Mouse (Mus musculus): ENCODE measurements around the gene Ccdc62. TPM values are rescaled to one million over a fixed set of nuclear protein-coding genes. Genes with fewer than 3 reads are reported as not detected.

Ccdc62 gene
- polyA plus RNA-seq, 1 experiment from 2014 or later = 6.3 TPM

DNA sequence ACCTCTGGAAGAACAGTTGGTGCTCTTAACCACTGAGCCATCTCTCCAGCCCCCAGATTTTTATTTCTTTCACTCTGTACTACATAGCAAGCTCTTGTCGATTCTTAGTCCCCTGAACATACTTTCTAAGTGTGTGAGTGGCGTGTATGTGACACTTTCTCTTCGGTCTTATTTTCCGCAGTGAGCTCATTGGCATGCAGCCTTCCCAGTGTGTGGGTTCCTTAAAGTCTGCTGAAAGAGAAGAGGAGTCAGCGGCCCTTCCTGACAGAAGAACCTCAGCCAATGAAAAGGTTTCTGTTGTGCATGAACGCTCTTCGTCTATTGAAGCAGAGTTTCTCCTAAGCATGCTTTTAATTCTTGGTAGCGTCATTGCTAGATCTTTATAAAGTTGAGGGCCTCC is 26.7 kb downstream of the Ccdc62 start:
- no peak overlapping the region for H3K27ac ChIP-seq (ENCODE audit: low read length)
- H3K9ac ChIP-seq (ENCODE audit: low read length) = no peak overlapping the region
- no peak for ATAC-seq (replicated peaks; ENCODE audit: extremely low read depth, insufficient read depth, low FRiP score)
- 91% methylated on average over 8 of the region's 8 CpGs for WGBS
- no peaks in the 10 kb centered on the region for H3K27me3 ChIP-seq (ENCODE audit: control insufficient read depth, insufficient read depth, low read length)
- no peaks in the 10 kb centered on the region for H3K9me3 ChIP-seq (replicated peaks; ENCODE audit: control insufficient read depth, low read length)
- H3K4me2 ChIP-seq (ENCODE audit: low read depth, low read length) = no peak overlapping the region
- H3K36me3 ChIP-seq (ENCODE audit: control insufficient read depth, insufficient read depth) = no peaks in the 10 kb centered on the region
- no peak overlapping the region for H3K4me3 ChIP-seq (ENCODE audit: low read length)
- H3K4me1 ChIP-seq (ENCODE audit: control insufficient read depth, insufficient read depth, low read length) = peaks cover 9% of the 10 kb centered on the region; the same call in 1 of the 2 replicates

DNA sequence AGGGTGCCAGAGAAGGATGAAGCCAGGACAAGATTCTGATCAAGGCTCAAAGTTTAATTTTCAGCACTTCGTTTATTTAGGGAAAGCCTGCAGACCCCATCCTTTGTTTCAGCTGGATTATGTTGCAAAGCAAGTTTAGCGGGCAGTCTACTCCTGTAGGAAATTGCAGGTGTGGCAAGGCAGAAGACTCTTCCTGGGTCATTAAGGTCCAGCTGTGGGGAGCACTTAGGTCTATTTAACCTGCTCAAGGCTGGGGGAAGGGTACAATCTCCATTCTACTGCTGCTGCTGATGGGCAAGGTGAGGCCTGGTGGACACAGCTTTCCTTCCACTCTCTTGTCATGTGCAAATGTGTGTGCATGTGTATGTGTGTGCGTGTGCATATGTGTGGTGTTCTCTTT is 28.5 kb downstream of the Ccdc62 start:
- WGBS = 84% methylated on average over 3 of the region's 3 CpGs
- no peak for ATAC-seq (replicated peaks; ENCODE audit: extremely low read depth, insufficient read depth, low FRiP score)

DNA sequence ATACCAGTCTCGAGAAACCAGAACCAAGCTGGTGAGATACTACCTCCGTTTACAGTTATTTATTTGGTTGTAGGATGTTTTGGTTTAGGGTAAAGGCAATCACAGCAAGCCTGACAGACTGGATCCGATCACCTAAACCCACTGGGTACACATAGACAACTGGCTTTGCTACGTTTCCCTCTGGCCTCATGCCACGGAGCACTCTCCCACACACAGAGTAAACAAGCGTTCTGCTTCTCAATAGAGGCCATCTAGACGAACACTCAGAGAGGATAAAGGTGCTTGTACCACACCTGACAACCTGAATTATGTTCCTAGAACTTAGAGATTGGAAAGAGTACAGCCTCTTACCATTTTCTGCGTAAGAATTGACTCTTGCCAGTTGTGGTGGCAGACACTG is 29.6 kb downstream of the Ccdc62 start:
- H3K36me3 ChIP-seq (ENCODE audit: control insufficient read depth, insufficient read depth) = no peaks in the 10 kb centered on the region
- H3K4me1 ChIP-seq (ENCODE audit: control insufficient read depth, insufficient read depth, low read length) = peaks cover 1% of the 10 kb centered on the region; the same call in 1 of the 2 replicates
- WGBS = 73% methylated on average over 8 of the region's 8 CpGs
- no peak for ATAC-seq (replicated peaks; ENCODE audit: extremely low read depth, insufficient read depth, low FRiP score)
- H3K9me3 ChIP-seq (replicated peaks; ENCODE audit: control insufficient read depth, low read length) = no peaks in the 10 kb centered on the region
- no peak overlapping the region for H3K4me3 ChIP-seq (ENCODE audit: low read length)
- no peak overlapping the region for H3K4me2 ChIP-seq (ENCODE audit: low read depth, low read length)
- H3K27me3 ChIP-seq (ENCODE audit: control insufficient read depth, insufficient read depth, low read length) = no peaks in the 10 kb centered on the region
- H3K27ac ChIP-seq (ENCODE audit: low read length) = no peak overlapping the region
- H3K9ac ChIP-seq (ENCODE audit: low read length) = no peak overlapping the region

More for the DNA sequence above, 28.5 kb downstream of the Ccdc62 start:
- H3K27me3 ChIP-seq (ENCODE audit: control insufficient read depth, insufficient read depth, low read length) = no peaks in the 10 kb centered on the region
- peaks cover 7% of the 10 kb centered on the region; the same call in 1 of the 2 replicates for H3K4me1 ChIP-seq (ENCODE audit: control insufficient read depth, insufficient read depth, low read length)
- H3K9ac ChIP-seq (ENCODE audit: low read length) = no peak overlapping the region
- H3K9me3 ChIP-seq (replicated peaks; ENCODE audit: control insufficient read depth, low read length) = no peaks in the 10 kb centered on the region
- no peak overlapping the region for H3K4me2 ChIP-seq (ENCODE audit: low read depth, low read length)
- H3K4me3 ChIP-seq (ENCODE audit: low read length) = no peak overlapping the region
- no peak overlapping the region for H3K27ac ChIP-seq (ENCODE audit: low read length)
- H3K36me3 ChIP-seq (ENCODE audit: control insufficient read depth, insufficient read depth) = no peaks in the 10 kb centered on the region

DNA sequence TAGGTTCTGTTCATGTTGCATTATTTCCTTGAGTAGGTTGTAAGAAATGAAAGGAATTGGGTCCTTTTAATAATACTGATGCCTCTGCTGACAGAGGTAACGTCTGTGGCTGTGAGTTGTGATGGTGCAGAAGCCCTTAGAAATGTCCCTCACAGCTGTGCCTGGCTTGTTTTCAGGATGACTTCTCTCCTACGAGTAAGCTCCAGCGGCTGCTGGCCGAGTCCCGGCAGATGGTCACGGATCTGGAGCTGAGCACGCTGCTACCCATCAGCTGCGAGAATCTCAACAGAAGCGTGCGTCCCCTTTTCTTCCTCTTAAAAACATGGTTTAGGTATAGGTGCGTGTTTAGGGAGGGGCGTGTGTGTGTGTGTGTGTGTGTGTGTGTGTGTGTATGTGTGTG is 30.6 kb downstream of the Ccdc62 start:
- 81% methylated on average over 12 of the region's 12 CpGs for WGBS

DNA sequence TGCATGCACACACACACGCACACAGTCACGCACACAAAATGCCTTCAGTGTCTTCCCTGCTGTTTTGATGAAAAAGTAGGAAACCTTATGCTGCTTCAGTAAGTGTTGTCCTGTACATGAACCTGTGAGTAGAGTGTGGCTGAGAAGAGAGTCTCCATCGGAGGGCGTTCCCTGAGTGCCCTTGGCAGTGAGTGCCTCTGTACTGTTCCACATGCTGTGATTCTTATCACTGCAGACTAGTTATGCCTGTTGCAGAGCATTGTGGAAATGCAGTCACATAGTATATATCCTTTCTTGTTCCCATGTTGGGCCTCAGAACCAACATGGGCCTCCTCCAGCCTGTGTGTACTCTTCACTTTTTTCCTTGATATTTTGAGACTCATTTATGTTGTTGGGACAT is 33.7 kb downstream of the Ccdc62 start:
- H3K4me1 ChIP-seq (ENCODE audit: control insufficient read depth, insufficient read depth, low read length) = no peaks in the 10 kb centered on the region
- H3K4me2 ChIP-seq (ENCODE audit: low read depth, low read length) = no peak overlapping the region
- no peaks in the 10 kb centered on the region for H3K36me3 ChIP-seq (ENCODE audit: control insufficient read depth, insufficient read depth)
- no peaks in the 10 kb centered on the region for H3K27me3 ChIP-seq (ENCODE audit: control insufficient read depth, insufficient read depth, low read length)
- no peak overlapping the region for H3K9ac ChIP-seq (ENCODE audit: low read length)
- ATAC-seq (replicated peaks; ENCODE audit: extremely low read depth, insufficient read depth, low FRiP score) = no peak
- WGBS = 74% methylated on average over 4 of the region's 4 CpGs
- no peak overlapping the region for H3K27ac ChIP-seq (ENCODE audit: low read length)
- H3K4me3 ChIP-seq (ENCODE audit: low read length) = no peak overlapping the region
- no peaks in the 10 kb centered on the region for H3K9me3 ChIP-seq (replicated peaks; ENCODE audit: control insufficient read depth, low read length)

More for the DNA sequence above, 30.6 kb downstream of the Ccdc62 start:
- Histone ChIP-seq H3K9me3 (replicated peaks; ENCODE audit: control insufficient read depth, low read length) (no peaks in the 10 kb centered on the region), H3K4me2 (ENCODE audit: low read depth, low read length) (no peak overlapping the region), H3K36me3 (ENCODE audit: control insufficient read depth, insufficient read depth) (no peaks in the 10 kb centered on the region), H3K27me3 (ENCODE audit: control insufficient read depth, insufficient read depth, low read length) (no peaks in the 10 kb centered on the region), H3K4me1 (ENCODE audit: control insufficient read depth, insufficient read depth, low read length) (no peaks in the 10 kb centered on the region), H3K4me3 (ENCODE audit: low read length) (no peak overlapping the region), H3K9ac (ENCODE audit: low read length) (no peak overlapping the region), H3K27ac (ENCODE audit: low read length) (no peak overlapping the region)
- ATAC-seq (replicated peaks; ENCODE audit: extremely low read depth, insufficient read depth, low FRiP score) = no peak

DNA sequence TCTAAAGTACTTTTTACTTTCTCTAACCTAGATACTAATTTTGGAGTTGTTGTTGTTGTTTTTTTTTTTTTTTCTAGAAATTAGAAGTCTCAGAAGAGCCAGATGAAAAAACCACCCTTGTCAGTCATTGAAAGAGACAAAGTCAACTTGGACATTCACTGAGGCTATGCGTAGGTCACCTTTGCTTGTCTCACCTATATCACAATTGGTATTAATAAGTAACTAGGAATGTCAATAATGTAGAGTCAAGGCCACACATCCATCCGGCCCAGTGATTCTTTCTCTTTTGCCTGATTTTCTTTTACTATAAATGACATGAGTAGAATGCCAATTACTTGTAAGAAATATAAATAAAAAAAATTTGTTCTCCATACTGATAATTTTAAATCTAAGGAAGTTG is 36.3 kb downstream of the Ccdc62 start:
- no peaks in the 10 kb centered on the region for H3K36me3 ChIP-seq (ENCODE audit: control insufficient read depth, insufficient read depth)
- H3K4me3 ChIP-seq (ENCODE audit: low read length) = no peak overlapping the region
- no peak overlapping the region for H3K27ac ChIP-seq (ENCODE audit: low read length)
- no peaks in the 10 kb centered on the region for H3K27me3 ChIP-seq (ENCODE audit: control insufficient read depth, insufficient read depth, low read length)
- 92% methylated on average over 2 of the region's 2 CpGs for WGBS
- ATAC-seq (replicated peaks; ENCODE audit: extremely low read depth, insufficient read depth, low FRiP score) = no peak
- H3K4me1 ChIP-seq (ENCODE audit: control insufficient read depth, insufficient read depth, low read length) = no peaks in the 10 kb centered on the region
- no peaks in the 10 kb centered on the region for H3K9me3 ChIP-seq (replicated peaks; ENCODE audit: control insufficient read depth, low read length)
- H3K9ac ChIP-seq (ENCODE audit: low read length) = no peak overlapping the region
- no peak overlapping the region for H3K4me2 ChIP-seq (ENCODE audit: low read depth, low read length)

DNA sequence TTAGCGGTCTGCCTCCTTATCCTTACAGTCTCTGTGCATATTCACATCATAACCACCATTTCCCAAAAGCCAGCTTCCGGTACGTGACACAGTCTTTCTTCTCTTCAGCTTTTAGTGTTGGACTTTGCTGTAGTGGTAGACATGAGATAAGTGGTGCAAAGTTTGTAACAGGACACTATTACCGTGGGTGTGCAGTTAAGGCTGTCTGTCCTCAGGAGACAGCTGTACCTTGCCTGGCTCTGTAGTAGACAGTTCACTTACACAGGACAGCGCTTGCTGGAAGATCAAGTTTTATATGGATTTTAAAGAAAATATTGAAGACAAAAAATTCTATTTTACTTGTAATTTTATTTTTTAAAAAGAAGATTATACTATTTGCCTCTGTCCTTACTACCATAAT is 38.0 kb downstream of the Ccdc62 start:
- 61% methylated on average over 5 of the region's 5 CpGs for WGBS
- ATAC-seq (replicated peaks; ENCODE audit: extremely low read depth, insufficient read depth, low FRiP score) = no peak
- H3K9me3 ChIP-seq (replicated peaks; ENCODE audit: control insufficient read depth, low read length) = no peaks in the 10 kb centered on the region
- no peaks in the 10 kb centered on the region for H3K36me3 ChIP-seq (ENCODE audit: control insufficient read depth, insufficient read depth)
- H3K4me3 ChIP-seq (ENCODE audit: low read length) = no peak overlapping the region
- H3K27me3 ChIP-seq (ENCODE audit: control insufficient read depth, insufficient read depth, low read length) = peaks cover 8% of the 10 kb centered on the region
- no peaks in the 10 kb centered on the region for H3K4me1 ChIP-seq (ENCODE audit: control insufficient read depth, insufficient read depth, low read length)
- H3K27ac ChIP-seq (ENCODE audit: low read length) = no peak overlapping the region
- no peak overlapping the region for H3K9ac ChIP-seq (ENCODE audit: low read length)
- no peak overlapping the region for H3K4me2 ChIP-seq (ENCODE audit: low read depth, low read length)

DNA sequence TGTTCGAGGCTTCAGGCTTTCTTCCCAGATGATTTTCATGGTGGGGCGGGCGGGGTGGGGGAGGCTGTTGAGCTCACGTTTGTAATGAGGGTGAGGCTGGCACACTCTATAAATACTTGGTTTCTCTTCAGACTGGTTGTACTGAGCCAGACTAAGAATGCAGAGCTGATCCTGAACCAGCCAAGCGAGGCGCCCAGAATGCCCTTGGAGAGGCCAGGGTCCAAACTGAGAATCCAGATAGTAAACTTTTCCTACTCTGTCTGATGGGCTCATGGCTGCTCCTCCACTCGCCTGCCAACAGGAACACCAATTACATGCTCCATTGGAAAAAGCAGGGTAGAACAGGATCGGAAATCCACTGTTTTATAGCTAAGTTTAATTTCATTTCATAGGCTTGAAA is 38.7 kb downstream of the Ccdc62 start:
- WGBS = 70% methylated on average over 8 of the region's 8 CpGs
- Histone ChIP-seq H3K36me3 (ENCODE audit: control insufficient read depth, insufficient read depth) (no peaks in the 10 kb centered on the region), H3K9ac (ENCODE audit: low read length) (no peak overlapping the region), H3K9me3 (replicated peaks; ENCODE audit: control insufficient read depth, low read length) (no peaks in the 10 kb centered on the region), H3K27me3 (ENCODE audit: control insufficient read depth, insufficient read depth, low read length) (peaks cover 8% of the 10 kb centered on the region), H3K4me1 (ENCODE audit: control insufficient read depth, insufficient read depth, low read length) (no peaks in the 10 kb centered on the region), H3K4me2 (ENCODE audit: low read depth, low read length) (no peak overlapping the region), H3K4me3 (ENCODE audit: low read length) (no peak overlapping the region), H3K27ac (ENCODE audit: low read length) (no peak overlapping the region)
- ATAC-seq (replicated peaks; ENCODE audit: extremely low read depth, insufficient read depth, low FRiP score) = no peak

DNA sequence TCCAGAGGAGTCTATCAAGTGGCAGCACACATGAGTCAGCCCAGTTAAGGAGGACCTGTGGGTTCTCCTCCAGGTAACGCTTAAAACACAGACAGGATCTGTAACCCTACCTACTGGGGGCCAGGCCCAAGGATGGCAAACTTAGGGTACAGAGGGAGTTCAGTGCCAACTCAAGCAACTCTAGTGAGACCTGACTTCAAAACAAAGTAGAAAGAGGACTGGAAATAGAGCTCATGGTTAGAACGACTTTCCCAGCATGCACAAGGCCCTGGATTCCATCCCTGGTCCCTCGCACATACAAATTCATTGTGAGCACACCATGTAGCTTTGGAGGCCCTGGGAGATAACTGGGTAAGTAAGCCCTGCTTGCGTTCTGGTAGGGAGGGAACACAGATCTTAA is 40.1 kb downstream of the Ccdc62 start:
- no peak overlapping the region for H3K4me3 ChIP-seq (ENCODE audit: low read length)

DNA sequence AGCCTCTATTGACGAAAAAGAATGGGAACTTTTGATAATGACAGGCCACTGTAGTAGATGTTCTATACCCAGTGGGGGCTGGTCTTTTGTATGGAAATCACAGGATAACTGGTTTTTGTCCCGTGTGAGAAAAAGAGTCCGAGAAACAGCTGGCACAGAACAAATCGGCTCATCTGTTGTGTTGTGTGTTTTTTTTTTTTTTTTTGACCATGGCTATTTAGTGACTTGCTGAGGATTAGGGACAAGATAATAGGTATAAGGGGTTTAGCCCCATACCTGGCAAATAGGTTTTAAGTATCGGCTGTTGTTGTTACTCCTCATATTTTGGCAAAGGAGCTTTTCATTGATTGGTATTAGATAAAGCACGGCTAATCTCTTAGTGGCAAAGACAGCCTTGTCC is 42.0 kb downstream of the Ccdc62 start:
- ATAC-seq (replicated peaks; ENCODE audit: extremely low read depth, insufficient read depth, low FRiP score) = no peak
- no peak overlapping the region for H3K4me2 ChIP-seq (ENCODE audit: low read depth, low read length)
- H3K9ac ChIP-seq (ENCODE audit: low read length) = no peak overlapping the region
- peaks cover 16% of the 10 kb centered on the region for H3K4me1 ChIP-seq (ENCODE audit: control insufficient read depth, insufficient read depth, low read length)
- no peak overlapping the region for H3K27ac ChIP-seq (ENCODE audit: low read length)
- no peaks in the 10 kb centered on the region for H3K9me3 ChIP-seq (replicated peaks; ENCODE audit: control insufficient read depth, low read length)
- no peak overlapping the region for H3K4me3 ChIP-seq (ENCODE audit: low read length)
- 77% methylated on average over 6 of the region's 6 CpGs for WGBS
- no peaks in the 10 kb centered on the region for H3K36me3 ChIP-seq (ENCODE audit: control insufficient read depth, insufficient read depth)
- H3K27me3 ChIP-seq (ENCODE audit: control insufficient read depth, insufficient read depth, low read length) = peaks cover 12% of the 10 kb centered on the region

More for the DNA sequence above, 40.1 kb downstream of the Ccdc62 start:
- H3K4me2 ChIP-seq (ENCODE audit: low read depth, low read length) = no peak overlapping the region
- 80% methylated on average over 4 of the region's 4 CpGs for WGBS
- H3K4me1 ChIP-seq (ENCODE audit: control insufficient read depth, insufficient read depth, low read length) = peaks cover 9% of the 10 kb centered on the region
- ATAC-seq (replicated peaks; ENCODE audit: extremely low read depth, insufficient read depth, low FRiP score) = no peak
- H3K9ac ChIP-seq (ENCODE audit: low read length) = no peak overlapping the region
- no peak overlapping the region for H3K27ac ChIP-seq (ENCODE audit: low read length)
- peaks cover 12% of the 10 kb centered on the region for H3K27me3 ChIP-seq (ENCODE audit: control insufficient read depth, insufficient read depth, low read length)
- no peaks in the 10 kb centered on the region for H3K36me3 ChIP-seq (ENCODE audit: control insufficient read depth, insufficient read depth)
- no peaks in the 10 kb centered on the region for H3K9me3 ChIP-seq (replicated peaks; ENCODE audit: control insufficient read depth, low read length)

Measured in heart, embryonic 16.5 days (tissue).